Comparison of ENCODE assay signal across 25 mouse cellular contexts in genomic region chr15:77763050-77763449, GRCm38 (mm10). TPM values are rescaled to one million over a fixed set of nuclear protein-coding genes. Genes with fewer than 3 reads are reported as not detected.
"Had no signal": no experiment of that assay in that cellular context is flagged by ENCODE, and none has a peak within 500 bp of the region (broad histone marks: within the 10 kb centered on the region; RNA-seq: fewer than 3 reads in every experiment).

No protein-coding gene starts in this region.

- H3K27me3 ChIP-seq: limb, embryonic 13.5 days; liver, embryonic 12.5 days; liver, embryonic 15.5 days; lung, embryonic 15.5 days; megakaryocyte, embryonic 14.5 days; midbrain, embryonic 13.5 days had no signal

- DNase-seq: kidney, adult 2 months; kidney, postnatal 25 days; liver; lung, adult 18-20 months; lung, postnatal 10 days; lung, postnatal 36 days; thymus, postnatal 25 days had no signal

- H3K27ac ChIP-seq: kidney, postnatal 0 days; limb, embryonic 10.5 days; liver, embryonic 12.5 days; liver, embryonic 15.5 days; midbrain, embryonic 10.5 days; midbrain, embryonic 13.5 days had no signal

- H3K4me3 ChIP-seq: limb, embryonic 10.5 days; limb, embryonic 13.5 days; liver, embryonic 12.5 days; liver, embryonic 15.5 days; lung, embryonic 15.5 days; megakaryocyte, embryonic 14.5 days; midbrain, embryonic 10.5 days; midbrain, embryonic 13.5 days had no signal

- H3K4me1 ChIP-seq: limb, embryonic 10.5 days; liver, embryonic 12.5 days; midbrain, embryonic 10.5 days; midbrain, embryonic 13.5 days had no signal

- H3K4me2 ChIP-seq: limb, embryonic 13.5 days; liver, embryonic 12.5 days; liver, embryonic 15.5 days; lung, embryonic 15.5 days; midbrain, embryonic 13.5 days had no signal

- H3K9me3 ChIP-seq: limb, embryonic 10.5 days; limb, embryonic 13.5 days; liver, embryonic 12.5 days; liver, embryonic 15.5 days; lung, embryonic 15.5 days; megakaryocyte, embryonic 14.5 days; midbrain, embryonic 10.5 days; midbrain, embryonic 13.5 days had no signal

RNA-seq across cellular contexts. Expression of gene Apol8, which starts 6.2 kb away (rescaled TPM):
- polyA plus RNA-seq: kidney, embryonic 14.5 days; kidney, postnatal 0 days; large intestine, adult 2 months; limb, embryonic 13.5 days; lung, embryonic 15.5 days; thymus, postnatal 0 days had no signal

RNA-seq across cellular contexts. Expression of gene Apol9b, which starts 34.2 kb away (rescaled TPM):
- total RNA-seq: layer of hippocampus, postnatal 14 days; left cerebral cortex, adult 8-10 months; left cerebral cortex, postnatal 25 days; monocyte, adult 5-6 weeks had no signal
- polyA plus RNA-seq: kidney, embryonic 14.5 days; limb, embryonic 10.5 days; limb, embryonic 13.5 days; liver, embryonic 12.5 days; lung, embryonic 15.5 days; midbrain, embryonic 10.5 days; midbrain, embryonic 13.5 days; midbrain, embryonic 16.5 days; neural tube, embryonic 11.5 days had no signal
